Mouse (Mus musculus) adrenal gland, postnatal 14 days (tissue): Measurements from ENCODE around the gene Plcb2. TPM values are rescaled to one million over a fixed set of nuclear protein-coding genes. Genes with fewer than 3 reads are reported as not detected.

ENCODE experiments used
- DNase-seq: peaks from one replicate; pipeline ENCODE4 v3.0.0; 2021; ENCODE audit warnings: mixed read lengths
- total RNA-seq: library from RNA; stranded (reverse); gene quantifications from 2 replicates; pipeline ENCODE4 v1.2.3, GENCODE M21; 2021

Plcb2 gene
- total RNA-seq, 1 experiment from 2014 or later, result 1.1 TPM

- DNase-seq, result no peak
These were observed 23.9 kb upstream of the Plcb2 start for GRCm38 (mm10) chr2:118751896-118752791.

GRCm38 (mm10) chr2:118750476-118750875, 22.2 kb upstream of the Plcb2 start:
- DNase-seq, result no peak

- DNase-seq, result no peak
These were observed 21.2 kb upstream of the Plcb2 start for GRCm38 (mm10) chr2:118749341-118749884.

GRCm38 (mm10) chr2:118747301-118747960, 19.2 kb upstream of the Plcb2 start:
- peak; percentile 51 for DNase-seq

- peak; percentile 62 for DNase-seq
These were observed 18.0 kb upstream of the Plcb2 start for GRCm38 (mm10) chr2:118745915-118746901.

GRCm38 (mm10) chr2:118745232-118745884, 17.1 kb upstream of the Plcb2 start, which contains the start of gene Inafm2:
TSS of gene Inafm2 (plus strand) at chr2:118745758.
- DNase-seq, result peak; percentile 96

- no peak for DNase-seq
These were observed 16.4 kb upstream of the Plcb2 start for GRCm38 (mm10) chr2:118744621-118745020.

- DNase-seq, result peak; percentile 70
These were observed 15.2 kb upstream of the Plcb2 start for GRCm38 (mm10) chr2:118743261-118743943.

GRCm38 (mm10) chr2:118741183-118741582, 12.9 kb upstream of the Plcb2 start:
- DNase-seq, result no peak

- no peak for DNase-seq
These were observed 12.1 kb upstream of the Plcb2 start for GRCm38 (mm10) chr2:118740341-118740740.

- no peak for DNase-seq
These were observed 5.1 kb upstream of the Plcb2 start for GRCm38 (mm10) chr2:118733341-118733740.

GRCm38 (mm10) chr2:118731981-118732380, 3.7 kb upstream of the Plcb2 start:
- no peak for DNase-seq

- DNase-seq, result peak; percentile 91
These were observed 2.3 kb upstream of the Plcb2 start for GRCm38 (mm10) chr2:118730622-118730915.

GRCm38 (mm10) chr2:118729816-118730621, 1.8 kb upstream of the Plcb2 start:
- no peak for DNase-seq

- DNase-seq, result no peak
These were observed 956 bp upstream of the Plcb2 start for GRCm38 (mm10) chr2:118729194-118729593.

- no peak for DNase-seq
These were observed 327 bp downstream of the Plcb2 start for GRCm38 (mm10) chr2:118727911-118728310.

GRCm38 (mm10) chr2:118726873-118727272, 1.4 kb downstream of the Plcb2 start:
- DNase-seq, result no peak

- DNase-seq, result peak; percentile 48
These were observed 2.7 kb downstream of the Plcb2 start for GRCm38 (mm10) chr2:118725511-118725910.

- no peak for DNase-seq
These were observed 4.3 kb downstream of the Plcb2 start for GRCm38 (mm10) chr2:118723693-118724486.
